Mouse (Mus musculus) bone marrow, adult 2 months (tissue): Measurements from ENCODE around the gene Rasal1.

Experiments
- CTCF ChIP-seq: fragments of 200-500 bp; IDR thresholded peaks from 2 replicates; pipeline ENCODE4 v1.5.1; 2011; ENCODE audit warnings: low read length, control low read depth; ENCODE audit not compliant: control insufficient read depth, insufficient read depth
- POLR2A ChIP-seq: fragments of 200-500 bp; IDR thresholded peaks from 2 replicates; pipeline ENCODE4 v1.6.1; 2011; ENCODE audit warnings: low read depth, mild to moderate bottlenecking, control low read depth, low read length, borderline replicate concordance; ENCODE audit not compliant: control insufficient read depth

DNA sequence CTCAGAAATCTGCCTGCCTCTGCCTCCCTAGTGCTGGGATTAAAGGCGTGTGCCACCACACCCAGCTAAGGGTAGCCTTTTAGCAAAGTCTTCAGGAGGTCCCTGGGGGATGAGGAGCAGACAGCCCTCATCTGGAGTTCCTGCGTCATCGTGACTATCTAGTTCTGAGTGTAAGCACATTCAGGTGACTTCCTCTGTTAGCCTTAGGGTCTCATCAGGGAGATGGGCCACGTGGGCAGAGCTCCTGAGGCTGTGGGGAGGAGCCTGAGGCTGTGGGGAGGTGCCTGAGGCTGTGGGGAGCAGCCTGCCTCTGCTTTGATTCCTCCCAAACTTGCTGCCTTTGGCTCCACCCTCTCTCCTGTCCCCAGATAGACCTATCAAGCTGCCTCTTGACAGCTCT lies 48.3 kb downstream of the Rasal1 start:
- TF ChIP-seq POLR2A (no peak), CTCF (no peak)
